Mouse (Mus musculus) lung, embryonic 14.5 days (tissue): Measurements from ENCODE around the gene Dclk3. TPM values are rescaled to one million over a fixed set of nuclear protein-coding genes. Genes with fewer than 3 reads are reported as not detected.

Experiments used
- ATAC-seq: fragments of 200-750 bp; cut with Nextera tagmentation; 2 replicates; pipeline ENCODE4 v1.8.0; 2017; ENCODE audit warnings: mild to moderate bottlenecking, moderate TSS enrichment, moderate library complexity; ENCODE audit not compliant: insufficient read depth
- DNase-seq: peaks from one replicate; pipeline ENCODE4 v3.0.0-alpha.2; 2015
- H3K27ac ChIP-seq: fragments of 300-500 bp; sonication (generic); 2 replicates; pipeline ENCODE4 v1.5.1; 2014; ENCODE audit warnings: low read depth, mild to moderate bottlenecking, moderate library complexity
- H3K27me3 ChIP-seq: fragments of 300-500 bp; sonication (generic); 2 replicates; pipeline ENCODE4 v1.6.1; 2014; ENCODE audit warnings: low read length, control low read depth; ENCODE audit not compliant: insufficient read depth
- H3K36me3 ChIP-seq: fragments of 300-500 bp; sonication (generic); 2 replicates; pipeline ENCODE4 v1.6.1; 2014; ENCODE audit warnings: control low read depth; ENCODE audit not compliant: insufficient read depth
- H3K4me1 ChIP-seq: fragments of 300-500 bp; sonication (generic); 2 replicates; pipeline ENCODE4 v1.6.1; 2014; ENCODE audit warnings: antibody characterized with exemption, control low read depth; ENCODE audit not compliant: insufficient read depth
- H3K4me2 ChIP-seq: fragments of 300-500 bp; sonication (generic); 2 replicates; pipeline ENCODE4 v1.6.1; 2014; ENCODE audit warnings: mild to moderate bottlenecking
- H3K4me3 ChIP-seq: fragments of 300-500 bp; sonication (generic); 2 replicates; pipeline ENCODE4 v1.5.1; 2014; ENCODE audit warnings: low read depth, low read length
- H3K9ac ChIP-seq: fragments of 300-500 bp; sonication (generic); 2 replicates; pipeline ENCODE4 v1.6.1; 2014
- H3K9me3 ChIP-seq: fragments of 300-500 bp; sonication (generic); 2 replicates; pipeline ENCODE4 v1.6.1; 2016; ENCODE audit warnings: low read depth, low read length, control low read depth
- CTCF ChIP-seq: IDR thresholded peaks from 2 replicates; pipeline ENCODE4 v1.5.1; 2016; ENCODE audit warnings: antibody characterized with exemption, low read depth
- WGBS: fragments of 180-500 bp; shearing (Covaris S2); extraction: QIAGEN DNeasy Blood & Tissue Kit; methylation state at CpG from one replicate; pipeline ENCODE4 v1.1.7; 2014; 5-methylcytosine and 5-hydroxymethylcytosine counted together
- polyA plus RNA-seq: library from polyadenylated mRNA; unstranded; fragments of >200 nt; fragmentation: Nextera tagmentation; extraction: Ambion mirVana; gene quantifications from 2 replicates; pipeline ENCODE4 v1.2.1, GENCODE M21; 2014

Gene Dclk3
- polyA plus RNA-seq, 1 experiment from 2014 or later, result not detected

DNA sequence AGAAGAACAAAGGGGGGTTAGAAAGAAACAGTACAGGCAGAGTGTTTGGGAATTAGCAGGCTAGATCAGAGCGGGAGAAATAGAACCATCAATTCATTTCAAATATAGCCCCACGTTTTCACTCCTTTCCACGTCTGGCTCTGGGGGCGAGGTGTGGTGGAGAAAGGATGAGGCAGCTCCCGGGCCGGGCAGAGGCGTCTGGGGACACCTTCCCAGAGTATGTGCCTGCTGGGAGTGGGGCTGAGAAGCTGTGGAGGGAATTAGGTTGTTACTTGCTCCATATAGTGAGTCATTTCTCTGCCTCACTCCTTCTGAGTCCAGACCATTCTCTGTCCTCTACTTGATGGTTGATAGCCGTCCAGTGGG lies 938 bp downstream of the Dclk3 start:
- WGBS, result 48% methylated on average over 8 of the region's 8 CpGs
- no peak for TF ChIP-seq CTCF

DNA sequence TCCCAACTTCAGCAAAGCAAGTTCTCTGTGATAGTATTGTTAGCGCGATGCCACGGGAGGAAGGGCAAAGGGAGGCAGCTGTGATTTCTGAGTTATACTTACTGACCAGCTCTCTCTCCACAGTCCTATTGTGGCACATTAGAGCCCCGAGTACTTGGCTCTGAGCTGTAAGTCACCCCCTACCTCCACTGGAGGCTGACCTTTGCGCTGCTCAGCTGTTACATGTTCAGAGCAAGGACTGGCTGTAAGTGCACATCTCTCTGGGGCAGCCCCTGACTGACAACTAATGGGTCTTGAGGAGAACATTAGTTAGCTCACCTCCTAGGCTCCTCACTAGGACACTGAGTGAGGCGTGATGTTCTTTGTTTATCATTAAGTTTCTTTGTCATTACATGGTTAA lies 1.6 kb downstream of the Dclk3 start:
- Histone ChIP-seq H3K4me3 (no peak overlapping the region), H3K4me2 (no peak overlapping the region), H3K36me3 (no peaks in the 10 kb centered on the region), H3K4me1 (no peaks in the 10 kb centered on the region), H3K27me3 (peaks cover 21% of the 10 kb centered on the region), H3K9me3 (no peaks in the 10 kb centered on the region), H3K27ac (no peak overlapping the region), H3K9ac (no peak overlapping the region)
- ATAC-seq (no peak), DNase-seq (no peak)
- no peak for TF ChIP-seq CTCF
- 65% methylated on average over 6 of the region's 6 CpGs for WGBS

More for the DNA sequence above, 938 bp downstream of the Dclk3 start:
- Histone ChIP-seq H3K27me3 (peaks cover 21% of the 10 kb centered on the region), H3K4me1 (no peaks in the 10 kb centered on the region), H3K27ac (no peak overlapping the region), H3K9me3 (no peaks in the 10 kb centered on the region), H3K36me3 (no peaks in the 10 kb centered on the region), H3K9ac (no peak overlapping the region), H3K4me3 (no peak overlapping the region), H3K4me2 (no peak overlapping the region)
- ATAC-seq (no peak), DNase-seq (no peak)

DNA sequence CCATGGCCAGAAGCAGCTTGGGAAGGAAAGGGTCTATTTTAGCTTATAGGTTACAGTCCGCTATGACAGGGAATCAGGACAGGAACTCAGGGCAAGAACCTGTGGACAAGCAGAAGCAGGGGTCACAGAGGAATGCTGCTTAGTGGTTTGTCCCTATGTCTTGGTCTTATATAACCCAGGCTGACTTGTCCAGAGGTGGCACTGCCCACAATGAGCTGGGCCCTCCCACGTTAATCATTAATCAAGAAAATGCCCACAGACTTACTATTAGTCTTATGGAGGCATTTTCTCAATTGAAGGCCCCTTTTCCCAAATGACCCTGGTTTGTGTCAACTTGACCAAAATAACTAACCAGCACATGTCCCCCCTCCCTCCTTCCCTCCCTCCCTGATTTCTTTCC lies 2.3 kb downstream of the Dclk3 start:
- no peak overlapping the region for H3K4me3 ChIP-seq
- TF ChIP-seq CTCF, result no peak
- no peaks in the 10 kb centered on the region for H3K4me1 ChIP-seq
- no peak for ATAC-seq
- H3K36me3 ChIP-seq, result no peaks in the 10 kb centered on the region
- H3K9ac ChIP-seq, result no peak overlapping the region
- 76% methylated on average over 2 of the region's 2 CpGs for WGBS
- H3K27ac ChIP-seq, result no peak overlapping the region
- peaks cover 21% of the 10 kb centered on the region for H3K27me3 ChIP-seq
- no peak for DNase-seq
- no peaks in the 10 kb centered on the region for H3K9me3 ChIP-seq
- no peak overlapping the region for H3K4me2 ChIP-seq

GRCm38 (mm10) chr9:111446204-111446603 lies 7.3 kb downstream of the Dclk3 start:
- H3K4me2 ChIP-seq, result no peak overlapping the region
- H3K9me3 ChIP-seq, result no peaks in the 10 kb centered on the region
- H3K36me3 ChIP-seq, result no peaks in the 10 kb centered on the region
- WGBS, result 76% methylated on average over 2 of the region's 2 CpGs
- H3K27me3 ChIP-seq, result no peaks in the 10 kb centered on the region
- H3K27ac ChIP-seq, result no peak overlapping the region
- TF ChIP-seq CTCF, result no peak
- H3K9ac ChIP-seq, result no peak overlapping the region
- no peak overlapping the region for H3K4me3 ChIP-seq
- ATAC-seq (no peak), DNase-seq (no peak)
- no peaks in the 10 kb centered on the region for H3K4me1 ChIP-seq

- H3K27ac ChIP-seq, result no peak overlapping the region
- H3K9me3 ChIP-seq, result no peaks in the 10 kb centered on the region
- 68% methylated on average over 2 of the region's 2 CpGs for WGBS
- H3K4me2 ChIP-seq, result no peak overlapping the region
- H3K4me1 ChIP-seq, result no peaks in the 10 kb centered on the region
- no peaks in the 10 kb centered on the region for H3K36me3 ChIP-seq
- H3K9ac ChIP-seq, result no peak overlapping the region
- ATAC-seq, result no peak
- no peak for TF ChIP-seq CTCF
- H3K27me3 ChIP-seq, result no peaks in the 10 kb centered on the region
- H3K4me3 ChIP-seq, result no peak overlapping the region
- no peak for DNase-seq
Observed at GRCm38 (mm10) chr9:111448976-111449375, 10.1 kb downstream of the Dclk3 start.

DNA sequence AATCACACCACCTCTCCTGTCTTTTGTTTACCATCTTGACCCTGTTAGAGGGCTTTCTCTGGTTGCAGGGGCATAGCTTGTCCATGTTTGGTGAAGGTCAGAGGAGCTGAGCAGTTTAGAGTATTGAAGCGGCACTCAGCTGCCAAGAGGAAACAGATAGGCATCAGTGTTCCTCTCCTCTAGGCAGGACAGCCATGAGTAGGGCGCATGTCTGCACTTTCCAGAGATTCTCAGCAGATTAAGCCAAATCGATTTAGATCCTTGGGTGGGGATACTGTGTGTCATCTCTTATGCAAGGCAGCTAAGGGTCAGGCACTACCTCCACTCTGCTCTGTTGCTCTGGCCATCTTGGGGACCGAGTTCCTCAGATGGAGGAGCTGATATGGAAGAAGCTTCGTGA lies 11.0 kb downstream of the Dclk3 start:
- Histone ChIP-seq H3K27ac (no peak overlapping the region), H3K9ac (no peak overlapping the region), H3K4me3 (no peak overlapping the region), H3K36me3 (no peaks in the 10 kb centered on the region), H3K4me1 (no peaks in the 10 kb centered on the region), H3K4me2 (no peak overlapping the region), H3K9me3 (no peaks in the 10 kb centered on the region), H3K27me3 (no peaks in the 10 kb centered on the region)
- WGBS, result 69% methylated on average over 5 of the region's 5 CpGs
- ATAC-seq (no peak), DNase-seq (no peak)
- TF ChIP-seq CTCF, result no peak

GRCm38 (mm10) chr9:111450853-111451404 lies 12.0 kb downstream of the Dclk3 start:
- Histone ChIP-seq H3K36me3 (no peaks in the 10 kb centered on the region), H3K9me3 (no peaks in the 10 kb centered on the region), H3K4me3 (no peak overlapping the region), H3K4me2 (no peak overlapping the region), H3K4me1 (no peaks in the 10 kb centered on the region), H3K27ac (no peak overlapping the region), H3K9ac (no peak overlapping the region), H3K27me3 (no peaks in the 10 kb centered on the region)
- WGBS, result 71% methylated on average over 12 of the region's 12 CpGs
- DNase-seq (no peak), ATAC-seq (no peak)
- TF ChIP-seq CTCF, result no peak

GRCm38 (mm10) chr9:111453895-111454294 lies 15.0 kb downstream of the Dclk3 start:
- no peak overlapping the region for H3K4me3 ChIP-seq
- no peaks in the 10 kb centered on the region for H3K4me1 ChIP-seq
- no peaks in the 10 kb centered on the region for H3K9me3 ChIP-seq
- no peak overlapping the region for H3K27ac ChIP-seq
- no peaks in the 10 kb centered on the region for H3K36me3 ChIP-seq
- H3K9ac ChIP-seq, result no peak overlapping the region
- no peak overlapping the region for H3K4me2 ChIP-seq
- no peak for DNase-seq
- 54% methylated on average over 3 of the region's 3 CpGs for WGBS
- H3K27me3 ChIP-seq, result no peaks in the 10 kb centered on the region
- ATAC-seq, result no peak
- no peak for TF ChIP-seq CTCF
